Mouse (Mus musculus): ENCODE data around the gene Usp25.

DNA sequence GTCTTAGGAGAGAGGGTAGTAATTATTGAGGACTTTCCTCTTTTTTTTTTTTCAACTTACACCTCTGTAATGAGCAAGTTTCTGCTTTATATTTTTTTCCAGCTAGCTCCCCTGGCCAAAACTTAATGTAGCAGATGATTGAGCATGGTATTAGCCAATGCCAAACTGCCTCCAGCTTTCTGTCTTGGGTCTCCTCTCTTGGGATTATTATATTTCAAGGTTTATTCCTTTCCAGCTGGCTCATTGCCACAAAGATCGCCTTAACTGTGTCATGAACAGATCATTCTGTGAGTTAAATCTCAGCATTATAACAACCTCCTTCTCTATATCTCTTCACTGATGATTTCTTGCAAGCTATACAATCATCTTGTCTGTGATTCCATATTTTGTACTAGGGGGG is 141.3 kb downstream of the Usp25 start:
- TF ChIP-seq CTCF (IDR thresholded peaks at IDR 0.05; ENCODE audit: extremely low read depth, insufficient read depth, insufficient read length, insufficient replicate concordance) (no peak), POLR2A (IDR thresholded peaks at IDR 0.05; ENCODE audit: low read depth, low read length) (no peak)

All from spleen, adult 2 months (tissue).